Mouse (Mus musculus): ENCODE results near the gene Hdac4. TPM values are rescaled to one million over a fixed set of nuclear protein-coding genes. Genes with fewer than 3 reads are reported as not detected.

Gene Hdac4
- polyA plus RNA-seq, 1 experiment from 2014 or later = 16.3 TPM

- Histone ChIP-seq H3K36me3 (ENCODE audit: insufficient read depth, low read length) (no peaks in the 10 kb centered on the region), H3K4me2 (replicated peaks; ENCODE audit: low read depth, low read length) (no peak overlapping the region), H3K9ac (replicated peaks; ENCODE audit: low read depth) (no peak overlapping the region), H3K4me1 (ENCODE audit: insufficient read depth, low read depth, low read length) (no peaks in the 10 kb centered on the region; the same call in 1 of the 2 replicates), H3K4me3 (ENCODE audit: low read depth, low read length) (no peak overlapping the region), H3K27ac (ENCODE audit: low read length) (no peak overlapping the region), H3K27me3 (replicated peaks; ENCODE audit: insufficient read depth, low read length) (no peaks in the 10 kb centered on the region), H3K9me3 (ENCODE audit: low read length) (no peaks in the 10 kb centered on the region)
- peak; percentile 47 for DNase-seq (ENCODE audit: low spot score)
- ATAC-seq = no peak
- WGBS = 79% methylated on average over 6 of the region's 6 CpGs
- TF ChIP-seq CTCF (IDR thresholded peaks at IDR 0.05) (no peak), EP300 (IDR thresholded peaks at IDR 0.05) (no peak)
Measured at GRCm38 (mm10) chr1:92082837-92083541, 112.5 kb downstream of the Hdac4 start.

GRCm38 (mm10) chr1:92082156-92082836, 113.2 kb downstream of the Hdac4 start:
- no peaks in the 10 kb centered on the region for H3K27me3 ChIP-seq (replicated peaks; ENCODE audit: insufficient read depth, low read length)
- H3K4me3 ChIP-seq (ENCODE audit: low read depth, low read length) = no peak overlapping the region
- no peak overlapping the region for H3K9ac ChIP-seq (replicated peaks; ENCODE audit: low read depth)
- H3K27ac ChIP-seq (ENCODE audit: low read length) = no peak overlapping the region
- WGBS = 91% methylated on average over 10 of the region's 10 CpGs
- no peak for TF ChIP-seq EP300 (IDR thresholded peaks at IDR 0.05)
- no peak for TF ChIP-seq CTCF (IDR thresholded peaks at IDR 0.05)
- no peaks in the 10 kb centered on the region for H3K9me3 ChIP-seq (ENCODE audit: low read length)
- DNase-seq (ENCODE audit: low spot score) (no peak), ATAC-seq (no peak)
- no peak overlapping the region for H3K4me2 ChIP-seq (replicated peaks; ENCODE audit: low read depth, low read length)
- H3K4me1 ChIP-seq (ENCODE audit: insufficient read depth, low read depth, low read length) = no peaks in the 10 kb centered on the region; the same call in 1 of the 2 replicates
- H3K36me3 ChIP-seq (ENCODE audit: insufficient read depth, low read length) = no peaks in the 10 kb centered on the region

- Histone ChIP-seq H3K4me1 (ENCODE audit: insufficient read depth, low read depth, low read length) (no peaks in the 10 kb centered on the region; the same call in 1 of the 2 replicates), H3K27me3 (replicated peaks; ENCODE audit: insufficient read depth, low read length) (no peaks in the 10 kb centered on the region), H3K9ac (replicated peaks; ENCODE audit: low read depth) (no peak overlapping the region), H3K4me2 (replicated peaks; ENCODE audit: low read depth, low read length) (no peak overlapping the region), H3K27ac (ENCODE audit: low read length) (no peak overlapping the region), H3K9me3 (ENCODE audit: low read length) (no peaks in the 10 kb centered on the region), H3K4me3 (ENCODE audit: low read depth, low read length) (no peak overlapping the region), H3K36me3 (ENCODE audit: insufficient read depth, low read length) (no peaks in the 10 kb centered on the region)
- TF ChIP-seq CTCF (IDR thresholded peaks at IDR 0.05) = no peak
- WGBS = 74% methylated on average over 11 of the region's 11 CpGs
- ATAC-seq = no peak; the same call in 1 of the 2 replicates
- DNase-seq (ENCODE audit: low spot score) = no peak
Measured at GRCm38 (mm10) chr1:92079982-92080537, 115.4 kb downstream of the Hdac4 start.

DNA sequence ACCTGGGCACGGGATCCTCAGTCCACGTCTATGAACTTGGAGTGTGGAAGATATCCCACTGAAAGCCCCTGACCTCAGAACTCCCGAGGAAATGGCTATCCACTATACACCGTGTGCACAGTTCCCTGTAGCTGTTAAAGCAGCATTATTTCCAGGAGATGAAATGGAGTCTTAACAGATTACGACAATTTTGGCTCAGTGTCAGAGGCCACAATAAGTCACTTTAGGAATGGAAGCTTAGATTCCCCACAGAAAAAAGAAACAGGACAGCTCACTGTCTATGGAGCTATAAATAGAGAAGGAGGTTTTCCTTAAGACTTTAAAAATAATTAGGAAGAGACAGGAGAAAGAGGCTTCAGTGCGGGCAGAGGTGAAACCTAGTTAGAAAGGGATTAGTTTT, 120.2 kb downstream of the Hdac4 start:
- DNase-seq (ENCODE audit: low spot score) (peak; percentile 29), ATAC-seq (no peak)
- Histone ChIP-seq H3K9me3 (ENCODE audit: low read length) (no peaks in the 10 kb centered on the region), H3K27me3 (replicated peaks; ENCODE audit: insufficient read depth, low read length) (no peaks in the 10 kb centered on the region), H3K27ac (ENCODE audit: low read length) (no peak overlapping the region), H3K4me2 (replicated peaks; ENCODE audit: low read depth, low read length) (no peak overlapping the region), H3K36me3 (ENCODE audit: insufficient read depth, low read length) (no peaks in the 10 kb centered on the region), H3K4me3 (ENCODE audit: low read depth, low read length) (no peak overlapping the region), H3K9ac (replicated peaks; ENCODE audit: low read depth) (no peak overlapping the region), H3K4me1 (ENCODE audit: insufficient read depth, low read depth, low read length) (no peaks in the 10 kb centered on the region; the same call in 1 of the 2 replicates)
- TF ChIP-seq CTCF (IDR thresholded peaks at IDR 0.05) = no peak
- WGBS = 62% methylated on average over 6 of the region's 6 CpGs

GRCm38 (mm10) chr1:92074655-92075054, 120.8 kb downstream of the Hdac4 start:
- 86% methylated on average over 3 of the region's 3 CpGs for WGBS
- Histone ChIP-seq H3K36me3 (ENCODE audit: insufficient read depth, low read length) (no peaks in the 10 kb centered on the region), H3K9ac (replicated peaks; ENCODE audit: low read depth) (no peak overlapping the region), H3K27ac (ENCODE audit: low read length) (no peak overlapping the region), H3K4me2 (replicated peaks; ENCODE audit: low read depth, low read length) (no peak overlapping the region), H3K27me3 (replicated peaks; ENCODE audit: insufficient read depth, low read length) (no peaks in the 10 kb centered on the region), H3K4me3 (ENCODE audit: low read depth, low read length) (no peak overlapping the region), H3K9me3 (ENCODE audit: low read length) (no peaks in the 10 kb centered on the region), H3K4me1 (ENCODE audit: insufficient read depth, low read depth, low read length) (no peaks in the 10 kb centered on the region; the same call in 1 of the 2 replicates)
- TF ChIP-seq CTCF (IDR thresholded peaks at IDR 0.05) (no peak), EP300 (IDR thresholded peaks at IDR 0.05) (no peak)
- DNase-seq (ENCODE audit: low spot score) = no peak
- no peak for ATAC-seq

GRCm38 (mm10) chr1:92069932-92070677, 125.4 kb downstream of the Hdac4 start:
- Histone ChIP-seq H3K4me1 (ENCODE audit: insufficient read depth, low read depth, low read length) (no peaks in the 10 kb centered on the region), H3K9ac (replicated peaks; ENCODE audit: low read depth) (no peak overlapping the region), H3K36me3 (ENCODE audit: insufficient read depth, low read length) (no peaks in the 10 kb centered on the region), H3K4me2 (replicated peaks; ENCODE audit: low read depth, low read length) (no peak overlapping the region), H3K27me3 (replicated peaks; ENCODE audit: insufficient read depth, low read length) (no peaks in the 10 kb centered on the region), H3K4me3 (ENCODE audit: low read depth, low read length) (no peak overlapping the region), H3K27ac (ENCODE audit: low read length) (no peak overlapping the region), H3K9me3 (ENCODE audit: low read length) (no peaks in the 10 kb centered on the region)
- ATAC-seq (no peak), DNase-seq (ENCODE audit: low spot score) (no peak)
- TF ChIP-seq EP300 (IDR thresholded peaks at IDR 0.05) (no peak), CTCF (IDR thresholded peaks at IDR 0.05) (no peak)
- WGBS = 77% methylated on average over 2 of the region's 2 CpGs
